Mouse (Mus musculus) olfactory bulb, adult 2 months (tissue): ENCODE data around the gene Slc2a4. TPM values are rescaled to one million over a fixed set of nuclear protein-coding genes. Genes with fewer than 3 reads are reported as not detected.
"Not testable (repeated sequence)": the region's sequence is repeated elsewhere in the genome, so short reads cannot be mapped to it uniquely, and the experiment has no call there.

Experiments
- H3K27ac ChIP-seq: fragments of 200-500 bp; 2 replicates; pipeline ENCODE4 v1.5.1; 2012; ENCODE audit warnings: low read depth, low read length; ENCODE audit not compliant: insufficient read depth
- H3K4me1 ChIP-seq: fragments of 200-500 bp; 2 replicates; pipeline ENCODE4 v1.6.1; 2012; ENCODE audit warnings: low read length; ENCODE audit not compliant: control insufficient read depth, insufficient read depth
- H3K4me3 ChIP-seq: fragments of 200-500 bp; 2 replicates; pipeline ENCODE4 v1.5.1; 2012; ENCODE audit warnings: mild to moderate bottlenecking, low read depth, low read length, moderate library complexity; ENCODE audit not compliant: insufficient read depth
- CTCF ChIP-seq: fragments of 200-500 bp; IDR thresholded peaks from 2 replicates; pipeline ENCODE4 v1.5.1; 2012; ENCODE audit warnings: low read depth, mild to moderate bottlenecking, low read length, moderate library complexity; ENCODE audit not compliant: insufficient read depth
- POLR2A ChIP-seq: fragments of 200-500 bp; IDR thresholded peaks from 2 replicates; pipeline ENCODE4 v1.6.1; 2012; ENCODE audit warnings: mild to moderate bottlenecking, low read depth, low read length, moderate library complexity; ENCODE audit not compliant: insufficient read depth
- WGBS: fragments of 180-500 bp; shearing (Covaris S2); methylation state at CpG from one replicate; pipeline ENCODE4 v1.1.7; 2018; 5-methylcytosine and 5-hydroxymethylcytosine counted together
- polyA plus RNA-seq: library from polyadenylated mRNA; stranded (reverse); fragments of >200 nt; gene quantifications from 2 replicates; pipeline ENCODE4 v1.2.4, GENCODE M21; 2012; ENCODE audit warnings: low replicate concordance; ENCODE audit not compliant: missing spikeins, insufficient read depth, insufficient read length

Gene Slc2a4
- polyA plus RNA-seq, 1 experiment, result not detected

DNA sequence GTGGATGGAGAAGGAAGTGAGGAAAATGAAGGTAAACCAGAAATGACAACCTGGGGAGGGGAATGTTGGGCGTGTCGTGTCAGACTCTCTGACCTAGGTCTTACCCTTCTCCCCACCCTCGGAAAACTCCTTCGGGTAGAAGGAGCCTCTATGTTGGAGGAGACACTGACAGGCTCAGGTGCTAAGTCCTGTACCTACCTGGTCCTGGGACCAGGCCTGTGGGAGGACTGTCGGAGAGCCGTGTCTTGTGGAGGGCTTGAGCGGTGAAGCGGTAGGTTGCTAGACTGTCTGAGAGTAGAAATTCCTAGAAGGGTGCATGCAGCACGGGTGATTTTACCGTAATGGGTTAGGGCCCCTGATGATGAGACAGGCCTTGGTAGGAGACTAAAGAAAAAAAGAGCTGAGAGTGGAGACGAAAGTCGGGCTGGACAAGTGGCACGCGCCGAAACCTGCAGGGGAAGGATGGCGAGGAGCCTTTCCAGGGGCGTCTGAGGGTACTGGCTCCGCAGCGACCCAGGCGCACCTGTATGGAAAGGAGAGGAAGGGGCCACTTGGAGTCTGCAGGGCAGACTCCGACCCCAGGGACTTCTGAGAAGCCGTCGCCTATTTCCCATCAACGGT lies 16.8 kb upstream of the Slc2a4 start, which contains the start of gene Cldn7:
Gene Cldn7, plus strand, starts transcription at position 130 of the 621 bp plus-strand sequence.
- WGBS, result 13% methylated on average over 24 of the region's 24 CpGs
- no peak within 1 kb of the TSS for H3K27ac ChIP-seq
- no peak within 1 kb of the TSS for H3K4me3 ChIP-seq
- no peak for TF ChIP-seq POLR2A
- TF ChIP-seq CTCF, result no peak
- H3K4me1 ChIP-seq, result peaks cover 14% of the 10 kb centered on the region; the same call in 1 of the 2 replicates

DNA sequence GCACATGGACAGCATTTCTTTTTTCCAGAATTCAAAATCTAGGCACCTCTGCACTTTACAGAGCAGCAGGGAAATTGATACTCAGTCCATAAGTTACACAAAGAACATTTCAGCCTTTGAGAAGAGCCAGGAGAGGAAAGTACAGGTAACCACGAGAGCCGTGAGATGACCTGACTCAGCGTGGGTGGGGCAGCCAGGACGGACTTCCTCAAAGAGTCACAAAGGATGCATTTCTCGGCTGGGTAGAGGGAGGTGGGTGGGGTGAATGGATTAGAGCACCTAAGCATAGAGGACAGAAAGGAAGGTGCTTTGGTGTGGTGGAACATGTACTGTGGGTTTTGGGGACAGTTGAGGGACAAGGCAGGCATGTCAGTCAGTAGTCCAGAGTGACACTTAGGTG lies 13.9 kb upstream of the Slc2a4 start:
- H3K4me3 ChIP-seq, result no peak overlapping the region
- TF ChIP-seq POLR2A, result no peak
- TF ChIP-seq CTCF, result no peak
- WGBS, result 47% methylated on average over 5 of the region's 5 CpGs
- H3K27ac ChIP-seq, result no peak overlapping the region
- H3K4me1 ChIP-seq, result peaks cover 12% of the 10 kb centered on the region; the same call in 1 of the 2 replicates

GRCm38 (mm10) chr11:69960616-69961015 lies 12.6 kb upstream of the Slc2a4 start:
- Histone ChIP-seq H3K27ac (no peak overlapping the region), H3K4me1 (peaks cover 4% of the 10 kb centered on the region; the same call in 1 of the 2 replicates), H3K4me3 (no peak overlapping the region)
- TF ChIP-seq POLR2A, result no peak
- TF ChIP-seq CTCF, result no peak
- WGBS, result 19% methylated on average over 5 of the region's 5 CpGs

- H3K4me3 ChIP-seq, result no peak overlapping the region
- H3K4me1 ChIP-seq, result no peaks in the 10 kb centered on the region
- H3K27ac ChIP-seq, result no peak overlapping the region
- TF ChIP-seq POLR2A (no peak), CTCF (no peak)
- 76% methylated on average over 1 of the region's 1 CpGs for WGBS
These were observed 8.2 kb upstream of the Slc2a4 start for GRCm38 (mm10) chr11:69956218-69956617.

GRCm38 (mm10) chr11:69955618-69956017 lies 7.6 kb upstream of the Slc2a4 start:
- H3K4me3 ChIP-seq, H3K4me1 ChIP-seq, H3K27ac ChIP-seq: not testable (repeated sequence)
- 82% methylated on average over 4 of the region's 4 CpGs for WGBS

- Histone ChIP-seq H3K27ac (no peak overlapping the region), H3K4me3 (no peak overlapping the region), H3K4me1 (peaks cover 4% of the 10 kb centered on the region)
- TF ChIP-seq POLR2A (no peak), CTCF (no peak)
- WGBS, result 66% methylated on average over 11 of the region's 11 CpGs
These were observed 5.4 kb upstream of the Slc2a4 start for GRCm38 (mm10) chr11:69953267-69953915.

GRCm38 (mm10) chr11:69952274-69952673 lies 4.3 kb upstream of the Slc2a4 start:
- H3K4me1 ChIP-seq, result peaks cover 11% of the 10 kb centered on the region
- H3K27ac ChIP-seq, result no peak overlapping the region
- no peak overlapping the region for H3K4me3 ChIP-seq
- TF ChIP-seq POLR2A (no peak), CTCF (no peak)
- 36% methylated on average over 1 of the region's 1 CpGs for WGBS

DNA sequence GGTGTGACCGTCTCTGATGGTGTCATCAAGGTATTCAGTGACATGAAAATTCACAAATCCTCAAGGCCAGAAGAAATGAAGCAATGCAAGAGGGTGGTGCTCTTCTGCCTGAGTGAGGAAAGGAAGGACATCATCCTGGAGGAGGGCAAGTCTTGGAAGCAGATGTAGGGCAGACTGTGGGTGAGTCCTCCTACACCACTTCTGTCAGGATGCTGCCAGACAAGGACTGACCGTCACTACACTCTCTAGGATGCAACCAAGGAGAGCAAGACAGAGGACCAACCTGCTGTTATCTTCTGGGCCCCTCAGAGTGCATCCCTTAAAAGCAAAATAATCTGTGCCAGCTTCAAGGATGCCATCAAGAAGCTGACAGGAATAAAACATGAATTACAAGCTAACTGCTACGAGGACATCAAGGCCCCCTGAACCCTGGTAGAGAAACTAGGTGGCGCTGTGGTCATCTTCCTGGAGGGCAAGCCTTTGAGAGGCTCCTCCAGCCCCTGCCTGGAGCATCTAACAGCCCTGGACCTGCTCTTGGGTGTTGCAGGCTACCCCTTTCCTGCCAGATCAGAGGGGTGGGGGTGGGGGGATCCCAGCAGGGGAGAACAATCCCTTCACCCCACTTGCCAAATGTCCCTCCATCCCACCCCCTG lies 2.9 kb upstream of the Slc2a4 start:
- 45% methylated on average over 4 of the region's 4 CpGs for WGBS
- TF ChIP-seq POLR2A (no peak), CTCF (no peak)
- H3K27ac ChIP-seq, result no peak overlapping the region
- peaks cover 11% of the 10 kb centered on the region for H3K4me1 ChIP-seq
- no peak overlapping the region for H3K4me3 ChIP-seq

DNA sequence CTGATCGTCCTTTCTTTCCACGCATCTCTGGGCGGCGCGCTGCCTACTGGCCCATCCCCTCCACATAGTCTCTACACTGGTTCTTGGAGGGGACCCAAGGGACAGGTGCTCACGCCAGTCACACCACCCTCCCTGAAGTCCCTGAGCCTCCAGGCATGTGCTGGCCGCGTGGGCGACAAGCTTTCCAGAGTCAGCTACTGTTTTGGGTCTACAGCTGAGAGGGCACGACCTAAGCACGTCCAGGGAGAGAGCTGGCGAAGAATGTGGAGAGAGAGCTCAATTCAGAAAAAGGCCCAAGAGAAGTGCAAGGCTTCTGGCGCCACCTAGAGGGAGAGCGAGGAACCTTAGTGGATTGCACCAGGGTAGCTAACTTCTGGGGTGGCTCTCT lies 769 bp upstream of the Slc2a4 start:
- H3K4me3 ChIP-seq, result no peak overlapping the region
- peak; percentile 50 for TF ChIP-seq CTCF
- TF ChIP-seq POLR2A, result no peak
- WGBS, result under 1% methylated on average over 14 of the region's 14 CpGs
- peaks cover 11% of the 10 kb centered on the region for H3K4me1 ChIP-seq
- H3K27ac ChIP-seq, result no peak overlapping the region
